Mouse (Mus musculus): ENCODE results near the gene Foxg1. TPM values are rescaled to one million over a fixed set of nuclear protein-coding genes. Genes with fewer than 3 reads are reported as not detected.
A peak's percentile ranks its signal among the peaks of the same experiment; 100 is the strongest.

Gene Foxg1
- total RNA-seq, 2 experiments from 2014 or later, result not detected

GRCm38 (mm10) chr12:49384876-49385630 is 2.6 kb downstream of the Foxg1 start, which contains the start of gene Gm43517:
Gene Gm43517, plus strand, starts transcription at chr12:49385174.
- DNase-seq (ENCODE audit: low spot score in 2 of 2), result no peak

- DNase-seq (ENCODE audit: low spot score in 2 of 2), result no peak
Measured at GRCm38 (mm10) chr12:49385631-49385990, 3.2 kb downstream of the Foxg1 start.

- DNase-seq (ENCODE audit: low spot score in 2 of 2), result no peak
Measured at GRCm38 (mm10) chr12:49386081-49386805, 3.8 kb downstream of the Foxg1 start.

GRCm38 (mm10) chr12:49387856-49388598 is 5.6 kb downstream of the Foxg1 start:
- DNase-seq (ENCODE audit: low spot score in 2 of 2), result no peak

- DNase-seq (ENCODE audit: low spot score in 2 of 2), result no peak
Measured at GRCm38 (mm10) chr12:49389666-49390065, 7.2 kb downstream of the Foxg1 start.

- no peak for DNase-seq (ENCODE audit: low spot score in 2 of 2)
Measured at GRCm38 (mm10) chr12:49390257-49390656, 7.8 kb downstream of the Foxg1 start.

GRCm38 (mm10) chr12:49390926-49391304 is 8.5 kb downstream of the Foxg1 start:
- no peak for DNase-seq (ENCODE audit: low spot score in 2 of 2)

GRCm38 (mm10) chr12:49391305-49392040 is 9.0 kb downstream of the Foxg1 start:
- DNase-seq (ENCODE audit: low spot score in 2 of 2), result peak in 1 of 2 experiments; percentile 42

- DNase-seq (ENCODE audit: low spot score in 2 of 2), result no peak
Measured at GRCm38 (mm10) chr12:49392041-49392390, 9.6 kb downstream of the Foxg1 start.

GRCm38 (mm10) chr12:49392876-49393275 is 10.4 kb downstream of the Foxg1 start:
- no peak for DNase-seq (ENCODE audit: low spot score in 2 of 2)

GRCm38 (mm10) chr12:49393639-49394038 is 11.2 kb downstream of the Foxg1 start:
- no peak for DNase-seq (ENCODE audit: low spot score in 2 of 2)

- DNase-seq (ENCODE audit: low spot score in 2 of 2), result no peak
Measured at GRCm38 (mm10) chr12:49394181-49394580, 11.7 kb downstream of the Foxg1 start.

- no peak for DNase-seq (ENCODE audit: low spot score in 2 of 2)
Measured at GRCm38 (mm10) chr12:49394836-49395235, 12.4 kb downstream of the Foxg1 start.

GRCm38 (mm10) chr12:49395969-49396368 is 13.5 kb downstream of the Foxg1 start:
- DNase-seq (ENCODE audit: low spot score in 2 of 2), result no peak

- DNase-seq (ENCODE audit: low spot score in 2 of 2), result no peak
Measured at GRCm38 (mm10) chr12:49396776-49397175, 14.3 kb downstream of the Foxg1 start.

- no peak for DNase-seq (ENCODE audit: low spot score in 2 of 2)
Measured at GRCm38 (mm10) chr12:49397443-49398162, 15.1 kb downstream of the Foxg1 start.

- DNase-seq (ENCODE audit: low spot score in 2 of 2), result no peak
Measured at GRCm38 (mm10) chr12:49398163-49398540, 15.7 kb downstream of the Foxg1 start.

GRCm38 (mm10) chr12:49398636-49399035 is 16.2 kb downstream of the Foxg1 start:
- DNase-seq (ENCODE audit: low spot score in 2 of 2), result no peak

GRCm38 (mm10) chr12:49399611-49400010 is 17.2 kb downstream of the Foxg1 start:
- DNase-seq (ENCODE audit: low spot score in 2 of 2), result no peak

GRCm38 (mm10) chr12:49400036-49400852 is 17.8 kb downstream of the Foxg1 start:
- DNase-seq (ENCODE audit: low spot score in 2 of 2), result no peak

Measured in gastrocnemius, postnatal 4 days (tissue).